Mouse (Mus musculus): ENCODE measurements around the gene Cdk20. TPM values are rescaled to one million over a fixed set of nuclear protein-coding genes. Genes with fewer than 3 reads are reported as not detected.

Cdk20 gene
- total and polyA plus RNA-seq, 2 experiments from 2014 or later = 19.2 to 32.6 TPM

- no peaks in the 10 kb centered on the region for H3K36me3 ChIP-seq (ENCODE audit: insufficient read depth, low read length)
- peak; percentile 43; the same call in 1 of the 2 replicates for ATAC-seq
- TF ChIP-seq CTCF (IDR thresholded peaks at IDR 0.05; ENCODE audit: low read depth) = no peak
- peak; percentile 28 for DNase-seq (ENCODE audit: low spot score)
- no peak overlapping the region for H3K27ac ChIP-seq
- 54% methylated on average over 7 of the region's 7 CpGs for WGBS
- H3K4me2 ChIP-seq (ENCODE audit: low read depth, low read length) = no peak overlapping the region
- no peaks in the 10 kb centered on the region for H3K27me3 ChIP-seq (ENCODE audit: insufficient read depth, low read length)
- no peak overlapping the region for H3K9ac ChIP-seq (replicated peaks; ENCODE audit: low read length)
- H3K9me3 ChIP-seq (ENCODE audit: low read length) = no peaks in the 10 kb centered on the region
- H3K4me1 ChIP-seq (ENCODE audit: insufficient read depth, low read length) = no peaks in the 10 kb centered on the region
- H3K4me3 ChIP-seq (ENCODE audit: low read length) = no peak overlapping the region
Observed at GRCm38 (mm10) chr13:64400801-64401361, 31.2 kb upstream of the Cdk20 start.

DNA sequence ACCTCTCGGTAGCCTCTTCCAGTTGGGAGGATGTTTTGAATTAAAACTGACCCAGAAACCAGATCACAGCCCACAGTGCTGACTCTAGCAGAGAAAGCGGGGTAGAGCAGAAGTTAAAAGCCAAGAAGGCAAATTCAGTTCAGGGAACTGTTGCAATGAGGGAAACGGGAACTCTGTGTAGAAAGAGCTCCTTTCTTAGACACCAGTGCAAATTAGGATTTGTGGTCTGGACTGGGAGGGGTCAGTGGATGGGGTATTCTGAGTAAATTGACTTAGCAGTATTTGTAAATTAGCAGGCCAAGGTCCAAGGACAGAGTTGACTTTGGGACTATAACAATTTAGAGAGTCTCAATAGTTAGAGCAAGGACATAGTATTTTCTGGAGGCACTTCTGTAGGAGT lies 30.1 kb upstream of the Cdk20 start:
- no peak for DNase-seq (ENCODE audit: low spot score)
- 62% methylated on average over 3 of the region's 3 CpGs for WGBS
- H3K9me3 ChIP-seq (ENCODE audit: low read length) = no peaks in the 10 kb centered on the region
- no peak for ATAC-seq
- H3K4me2 ChIP-seq (ENCODE audit: low read depth, low read length) = no peak overlapping the region
- H3K36me3 ChIP-seq (ENCODE audit: insufficient read depth, low read length) = no peaks in the 10 kb centered on the region
- H3K4me3 ChIP-seq (ENCODE audit: low read length) = no peak overlapping the region
- no peak overlapping the region for H3K9ac ChIP-seq (replicated peaks; ENCODE audit: low read length)
- H3K27ac ChIP-seq = no peak overlapping the region
- no peak for TF ChIP-seq CTCF (IDR thresholded peaks at IDR 0.05; ENCODE audit: low read depth)
- no peaks in the 10 kb centered on the region for H3K4me1 ChIP-seq (ENCODE audit: insufficient read depth, low read length)
- H3K27me3 ChIP-seq (ENCODE audit: insufficient read depth, low read length) = no peaks in the 10 kb centered on the region

DNA sequence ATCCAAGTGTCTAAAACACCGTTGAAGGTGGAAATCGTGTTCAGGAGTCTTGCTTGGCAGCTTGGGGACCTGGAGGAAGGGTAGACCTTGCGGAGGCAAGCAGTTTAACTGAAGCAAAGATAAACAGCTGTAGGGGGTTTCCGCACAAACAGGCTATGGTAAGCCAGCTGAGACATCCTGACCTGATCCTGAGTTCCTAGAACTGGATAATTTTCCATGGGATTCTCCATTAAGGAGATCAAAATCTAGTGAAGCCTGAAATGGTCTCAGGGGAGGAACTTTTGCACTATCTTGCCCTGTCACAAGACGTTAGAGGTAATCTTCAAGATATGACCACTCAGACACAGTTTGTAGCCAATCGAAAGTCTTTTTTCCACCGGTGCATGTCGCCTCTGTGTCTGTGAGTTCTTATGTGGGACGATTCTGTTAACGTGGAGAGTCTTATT lies 29.6 kb upstream of the Cdk20 start:
- ATAC-seq (no peak), DNase-seq (ENCODE audit: low spot score) (no peak)
- no peaks in the 10 kb centered on the region for H3K9me3 ChIP-seq (ENCODE audit: low read length)
- H3K36me3 ChIP-seq (ENCODE audit: insufficient read depth, low read length) = no peaks in the 10 kb centered on the region
- no peak overlapping the region for H3K9ac ChIP-seq (replicated peaks; ENCODE audit: low read length)
- WGBS = 88% methylated on average over 10 of the region's 10 CpGs
- H3K27me3 ChIP-seq (ENCODE audit: insufficient read depth, low read length) = no peaks in the 10 kb centered on the region
- no peak for TF ChIP-seq CTCF (IDR thresholded peaks at IDR 0.05; ENCODE audit: low read depth)
- H3K4me1 ChIP-seq (ENCODE audit: insufficient read depth, low read length) = no peaks in the 10 kb centered on the region
- H3K27ac ChIP-seq = no peak overlapping the region
- H3K4me2 ChIP-seq (ENCODE audit: low read depth, low read length) = no peak overlapping the region
- H3K4me3 ChIP-seq (ENCODE audit: low read length) = no peak overlapping the region

GRCm38 (mm10) chr13:64402951-64403460 lies 29.1 kb upstream of the Cdk20 start:
- no peak for DNase-seq (ENCODE audit: low spot score)

GRCm38 (mm10) chr13:64403519-64403918 lies 28.6 kb upstream of the Cdk20 start:
- no peaks in the 10 kb centered on the region for H3K4me1 ChIP-seq (ENCODE audit: insufficient read depth, low read length)
- no peaks in the 10 kb centered on the region for H3K27me3 ChIP-seq (ENCODE audit: insufficient read depth, low read length)
- no peak overlapping the region for H3K27ac ChIP-seq
- H3K4me3 ChIP-seq (ENCODE audit: low read length) = no peak overlapping the region
- H3K4me2 ChIP-seq (ENCODE audit: low read depth, low read length) = no peak overlapping the region
- H3K9ac ChIP-seq (replicated peaks; ENCODE audit: low read length) = no peak overlapping the region
- 78% methylated on average over 3 of the region's 3 CpGs for WGBS
- ATAC-seq (no peak), DNase-seq (ENCODE audit: low spot score) (no peak)
- H3K9me3 ChIP-seq (ENCODE audit: low read length) = no peaks in the 10 kb centered on the region
- no peak for TF ChIP-seq CTCF (IDR thresholded peaks at IDR 0.05; ENCODE audit: low read depth)
- no peaks in the 10 kb centered on the region for H3K36me3 ChIP-seq (ENCODE audit: insufficient read depth, low read length)

More at GRCm38 (mm10) chr13:64402951-64403460, 29.1 kb upstream of the Cdk20 start:
- Histone ChIP-seq H3K4me2 (ENCODE audit: low read depth, low read length) (no peak overlapping the region), H3K27me3 (ENCODE audit: insufficient read depth, low read length) (no peaks in the 10 kb centered on the region), H3K27ac (no peak overlapping the region), H3K4me3 (ENCODE audit: low read length) (no peak overlapping the region), H3K36me3 (ENCODE audit: insufficient read depth, low read length) (no peaks in the 10 kb centered on the region), H3K9me3 (ENCODE audit: low read length) (no peaks in the 10 kb centered on the region), H3K9ac (replicated peaks; ENCODE audit: low read length) (no peak overlapping the region), H3K4me1 (ENCODE audit: insufficient read depth, low read length) (no peaks in the 10 kb centered on the region)
- 89% methylated on average over 8 of the region's 8 CpGs for WGBS
- no peak for ATAC-seq
- no peak for TF ChIP-seq CTCF (IDR thresholded peaks at IDR 0.05; ENCODE audit: low read depth)

- H3K9ac ChIP-seq (replicated peaks; ENCODE audit: low read length) = no peak overlapping the region
- DNase-seq (ENCODE audit: low spot score) (peak; percentile 38), ATAC-seq (peak; percentile 66; the same call in 1 of the 2 replicates)
- no peak overlapping the region for H3K4me2 ChIP-seq (ENCODE audit: low read depth, low read length)
- no peak overlapping the region for H3K4me3 ChIP-seq (ENCODE audit: low read length)
- no peaks in the 10 kb centered on the region for H3K4me1 ChIP-seq (ENCODE audit: insufficient read depth, low read length)
- no peaks in the 10 kb centered on the region for H3K36me3 ChIP-seq (ENCODE audit: insufficient read depth, low read length)
- TF ChIP-seq CTCF (IDR thresholded peaks at IDR 0.05; ENCODE audit: low read depth) = no peak
- H3K27me3 ChIP-seq (ENCODE audit: insufficient read depth, low read length) = no peaks in the 10 kb centered on the region
- 55% methylated on average over 6 of the region's 6 CpGs for WGBS
- no peaks in the 10 kb centered on the region for H3K9me3 ChIP-seq (ENCODE audit: low read length)
- 0 out of 2 replicates have a peak overlapping the region, but pooled peaks have one; percentile 36 for H3K27ac ChIP-seq
Observed at GRCm38 (mm10) chr13:64405550-64405949, 26.6 kb upstream of the Cdk20 start.

DNA sequence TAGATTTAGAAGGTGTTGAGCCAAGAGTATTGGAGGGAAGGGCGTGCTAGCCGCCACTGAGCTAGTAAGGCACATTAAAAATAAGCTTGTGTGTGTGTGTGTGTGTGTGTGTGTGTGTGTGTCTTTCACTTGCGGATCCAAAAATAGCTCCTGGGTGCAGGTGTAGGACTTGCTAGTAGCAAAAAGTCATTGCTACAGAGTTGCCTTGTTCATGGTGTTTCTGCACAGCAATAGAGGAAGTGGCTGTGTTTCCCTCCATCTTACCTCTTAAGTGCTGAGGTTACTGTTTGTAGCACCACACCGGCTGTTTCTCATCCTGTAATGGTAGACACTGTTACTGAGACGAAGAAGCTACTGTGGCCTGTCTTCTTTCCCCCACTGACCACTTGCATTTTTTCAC lies 24.1 kb upstream of the Cdk20 start:
- H3K4me1 ChIP-seq (ENCODE audit: insufficient read depth, low read length) = no peaks in the 10 kb centered on the region
- H3K9me3 ChIP-seq (ENCODE audit: low read length) = no peaks in the 10 kb centered on the region
- no peak overlapping the region for H3K27ac ChIP-seq
- WGBS = 92% methylated on average over 5 of the region's 5 CpGs
- DNase-seq (ENCODE audit: low spot score) (no peak), ATAC-seq (no peak)
- H3K27me3 ChIP-seq (ENCODE audit: insufficient read depth, low read length) = no peaks in the 10 kb centered on the region
- no peak for TF ChIP-seq CTCF (IDR thresholded peaks at IDR 0.05; ENCODE audit: low read depth)
- H3K9ac ChIP-seq (replicated peaks; ENCODE audit: low read length) = no peak overlapping the region
- H3K36me3 ChIP-seq (ENCODE audit: insufficient read depth, low read length) = no peaks in the 10 kb centered on the region
- no peak overlapping the region for H3K4me3 ChIP-seq (ENCODE audit: low read length)
- H3K4me2 ChIP-seq (ENCODE audit: low read depth, low read length) = no peak overlapping the region
